Mouse (Mus musculus): ENCODE measurements around the gene Prkar1b. TPM values are rescaled to one million over a fixed set of nuclear protein-coding genes. Genes with fewer than 3 reads are reported as not detected.
A peak's percentile ranks its signal among the peaks of the same experiment; 100 is the strongest.

Gene Prkar1b
- polyA plus RNA-seq (2012; rRNA removed) = 3.6 TPM in 2 replicates

GRCm38 (mm10) chr5:139149681-139150602 lies at the start of gene Prkar1b, which contains the start of gene Dnaaf5:
Gene Prkar1b, minus strand, starts transcription at chr5:139150001.
Gene Dnaaf5, plus strand, starts transcription at chr5:139150223.
- H3K36me3 ChIP-seq (ENCODE audit: control insufficient read depth, insufficient read depth, low read length) = no peaks in the 10 kb centered on the region
- peaks cover 15% of the 10 kb centered on the region for H3K4me1 ChIP-seq (replicated peaks; ENCODE audit: control insufficient read depth, insufficient read depth, low read length)
- no peaks in the 10 kb centered on the region for H3K27me3 ChIP-seq (ENCODE audit: control insufficient read depth, insufficient read depth, low read length)
- WGBS = 1% methylated on average over 87 of the region's 87 CpGs
- peak within 1 kb of the TSS; percentile 74 for H3K27ac ChIP-seq (ENCODE audit: control insufficient read depth, insufficient read depth, low read length)
- TF ChIP-seq POLR2A (IDR thresholded peaks at IDR 0.05; ENCODE audit: control insufficient read depth, extremely low read depth, insufficient read depth, low read length, poor library complexity) (peak; percentile 55), CTCF (IDR thresholded peaks at IDR 0.05; ENCODE audit: borderline replicate concordance, control insufficient read depth, extremely low read depth, insufficient read depth, low read length, poor library complexity) (no peak)
- peak within 1 kb of the TSS; percentile 75 for H3K4me3 ChIP-seq (ENCODE audit: control insufficient read depth, insufficient read depth, low read length)
- peak; percentile 97 for DNase-seq

GRCm38 (mm10) chr5:139199636-139199994 lies 49.8 kb upstream of the Prkar1b start:
- TF ChIP-seq CTCF (IDR thresholded peaks at IDR 0.05; ENCODE audit: borderline replicate concordance, control insufficient read depth, extremely low read depth, insufficient read depth, low read length, poor library complexity) = no peak
- TF ChIP-seq POLR2A (IDR thresholded peaks at IDR 0.05; ENCODE audit: control insufficient read depth, extremely low read depth, insufficient read depth, low read length, poor library complexity) = no peak
- no peaks in the 10 kb centered on the region for H3K27me3 ChIP-seq (ENCODE audit: control insufficient read depth, insufficient read depth, low read length)
- H3K27ac ChIP-seq (ENCODE audit: control insufficient read depth, insufficient read depth, low read length) = 0 out of 2 replicates have a peak overlapping the region, but pooled peaks have one; percentile 5
- H3K4me3 ChIP-seq (ENCODE audit: control insufficient read depth, insufficient read depth, low read length) = no peak overlapping the region
- H3K4me1 ChIP-seq (replicated peaks; ENCODE audit: control insufficient read depth, insufficient read depth, low read length) = peaks cover 28% of the 10 kb centered on the region
- H3K36me3 ChIP-seq (ENCODE audit: control insufficient read depth, insufficient read depth, low read length) = no peaks in the 10 kb centered on the region
- WGBS = 50% methylated on average over 2 of the region's 2 CpGs
- DNase-seq = no peak

GRCm38 (mm10) chr5:139198779-139199178 lies 49.0 kb upstream of the Prkar1b start:
- Histone ChIP-seq H3K27me3 (ENCODE audit: control insufficient read depth, insufficient read depth, low read length) (no peaks in the 10 kb centered on the region), H3K27ac (ENCODE audit: control insufficient read depth, insufficient read depth, low read length) (no peak overlapping the region), H3K4me3 (ENCODE audit: control insufficient read depth, insufficient read depth, low read length) (no peak overlapping the region), H3K36me3 (ENCODE audit: control insufficient read depth, insufficient read depth, low read length) (no peaks in the 10 kb centered on the region), H3K4me1 (replicated peaks; ENCODE audit: control insufficient read depth, insufficient read depth, low read length) (peaks cover 28% of the 10 kb centered on the region)
- 97% methylated on average over 3 of the region's 3 CpGs for WGBS
- no peak for DNase-seq
- TF ChIP-seq CTCF (IDR thresholded peaks at IDR 0.05; ENCODE audit: borderline replicate concordance, control insufficient read depth, extremely low read depth, insufficient read depth, low read length, poor library complexity) (no peak), POLR2A (IDR thresholded peaks at IDR 0.05; ENCODE audit: control insufficient read depth, extremely low read depth, insufficient read depth, low read length, poor library complexity) (no peak)

GRCm38 (mm10) chr5:139190958-139191357 lies 41.2 kb upstream of the Prkar1b start:
- WGBS = 85% methylated on average over 5 of the region's 5 CpGs
- no peak overlapping the region for H3K27ac ChIP-seq (ENCODE audit: control insufficient read depth, insufficient read depth, low read length)
- no peak overlapping the region for H3K4me3 ChIP-seq (ENCODE audit: control insufficient read depth, insufficient read depth, low read length)
- H3K36me3 ChIP-seq (ENCODE audit: control insufficient read depth, insufficient read depth, low read length) = peaks cover 13% of the 10 kb centered on the region
- TF ChIP-seq POLR2A (IDR thresholded peaks at IDR 0.05; ENCODE audit: control insufficient read depth, extremely low read depth, insufficient read depth, low read length, poor library complexity) = no peak
- no peak for TF ChIP-seq CTCF (IDR thresholded peaks at IDR 0.05; ENCODE audit: borderline replicate concordance, control insufficient read depth, extremely low read depth, insufficient read depth, low read length, poor library complexity)
- DNase-seq = no peak
- H3K27me3 ChIP-seq (ENCODE audit: control insufficient read depth, insufficient read depth, low read length) = no peaks in the 10 kb centered on the region
- H3K4me1 ChIP-seq (replicated peaks; ENCODE audit: control insufficient read depth, insufficient read depth, low read length) = no peaks in the 10 kb centered on the region

GRCm38 (mm10) chr5:139189726-139190125 lies 39.9 kb upstream of the Prkar1b start:
- Histone ChIP-seq H3K4me1 (replicated peaks; ENCODE audit: control insufficient read depth, insufficient read depth, low read length) (no peaks in the 10 kb centered on the region), H3K36me3 (ENCODE audit: control insufficient read depth, insufficient read depth, low read length) (peaks cover 25% of the 10 kb centered on the region), H3K4me3 (ENCODE audit: control insufficient read depth, insufficient read depth, low read length) (no peak overlapping the region), H3K27me3 (ENCODE audit: control insufficient read depth, insufficient read depth, low read length) (no peaks in the 10 kb centered on the region), H3K27ac (ENCODE audit: control insufficient read depth, insufficient read depth, low read length) (no peak overlapping the region)
- TF ChIP-seq POLR2A (IDR thresholded peaks at IDR 0.05; ENCODE audit: control insufficient read depth, extremely low read depth, insufficient read depth, low read length, poor library complexity) = no peak
- DNase-seq = no peak
- WGBS = 98% methylated on average over 5 of the region's 5 CpGs

- no peak overlapping the region for H3K4me3 ChIP-seq (ENCODE audit: control insufficient read depth, insufficient read depth, low read length)
- no peak for DNase-seq
- H3K27ac ChIP-seq (ENCODE audit: control insufficient read depth, insufficient read depth, low read length) = no peak overlapping the region
- no peaks in the 10 kb centered on the region for H3K4me1 ChIP-seq (replicated peaks; ENCODE audit: control insufficient read depth, insufficient read depth, low read length)
- peaks cover 48% of the 10 kb centered on the region for H3K36me3 ChIP-seq (ENCODE audit: control insufficient read depth, insufficient read depth, low read length)
- H3K27me3 ChIP-seq (ENCODE audit: control insufficient read depth, insufficient read depth, low read length) = no peaks in the 10 kb centered on the region
- WGBS = 90% methylated on average over 4 of the region's 4 CpGs
- TF ChIP-seq POLR2A (IDR thresholded peaks at IDR 0.05; ENCODE audit: control insufficient read depth, extremely low read depth, insufficient read depth, low read length, poor library complexity) = no peak
- TF ChIP-seq CTCF (IDR thresholded peaks at IDR 0.05; ENCODE audit: borderline replicate concordance, control insufficient read depth, extremely low read depth, insufficient read depth, low read length, poor library complexity) = no peak
These were observed 35.1 kb upstream of the Prkar1b start for GRCm38 (mm10) chr5:139184897-139185296.

Data from thymus, adult 2 months (tissue).